ENCODE assay signal across 17 mouse cellular contexts in the genomic region with DNA sequence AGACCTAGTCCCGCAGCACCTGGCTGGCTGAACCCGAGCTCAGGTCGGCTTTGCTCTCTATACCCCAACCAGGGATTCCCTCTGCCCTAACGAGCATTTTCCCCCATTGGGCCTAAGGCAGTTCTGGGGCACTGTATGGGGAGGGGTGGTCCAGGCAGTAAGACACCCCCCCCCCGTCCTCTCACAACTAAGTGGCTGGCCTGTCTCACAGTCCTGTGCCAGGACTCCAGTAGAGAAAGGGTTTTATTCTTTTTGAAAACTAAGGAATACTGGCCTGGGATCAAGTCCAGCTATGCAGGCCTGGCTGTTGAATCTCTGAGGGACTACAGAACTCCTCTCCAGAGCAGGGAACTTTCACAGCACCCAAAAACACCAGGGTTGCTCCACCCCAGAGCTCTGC. TPM values are rescaled to one million over a fixed set of nuclear protein-coding genes. Genes with fewer than 3 reads are reported as not detected.
DNase-seq lines count a peak whose midpoint lies in the region; ATAC-seq and TF ChIP-seq lines count a peak whose summit lies in the region.
"Had no signal": no experiment of that assay in that cellular context is flagged by ENCODE, and none has a peak within 500 bp of the region (broad histone marks: within the 10 kb centered on the region; RNA-seq: fewer than 3 reads in every experiment).

No protein-coding gene starts in this region.

- WGBS in forebrain, embryonic 10.5 days: 74% methylated on average over 5 of the region's 5 CpGs
- 50% methylated on average over 5 of the region's 5 CpGs for WGBS in forebrain, embryonic 14.5 days
- 87% methylated on average over 5 of the region's 5 CpGs for WGBS in hindbrain, embryonic 10.5 days
- WGBS in hindbrain, embryonic 13.5 days: 83% methylated on average over 5 of the region's 5 CpGs
- WGBS in limb, embryonic 14.5 days: 56% methylated on average over 5 of the region's 5 CpGs

- DNase-seq in forebrain, embryonic 10.5 days (ENCODE audit: extremely low spot score, low spot score): no peak
- DNase-seq in forebrain, embryonic 14.5 days (ENCODE audit: low spot score): no peak
- DNase-seq in hindbrain, embryonic 10.5 days (ENCODE audit: low spot score): no peak
- peak; percentile 62 for DNase-seq in brain, embryonic 14.5 days (ENCODE audit: low read depth)
- no peak for DNase-seq in limb, embryonic 14.5 days (ENCODE audit: low spot score)
- no peak for DNase-seq in thymus, postnatal 14 days
- DNase-seq: cerebellum, adult 9-10 months; embryo, embryonic 11 days; gastrocnemius, postnatal 36 days; midbrain, embryonic 14.5 days; retina, postnatal 1 day; thymus, postnatal 36 days had no signal

- H3K4me1 ChIP-seq in forebrain, embryonic 10.5 days: peaks cover 85% of the 10 kb centered on the region
- peaks cover 20% of the 10 kb centered on the region for H3K4me1 ChIP-seq in forebrain, embryonic 14.5 days (ENCODE audit: control insufficient read depth, insufficient read depth, low read length)
- peaks cover 81% of the 10 kb centered on the region for H3K4me1 ChIP-seq in hindbrain, embryonic 10.5 days (replicated peaks)
- H3K4me1 ChIP-seq in hindbrain, embryonic 13.5 days (replicated peaks): peaks cover 55% of the 10 kb centered on the region
- peaks cover 56% of the 10 kb centered on the region for H3K4me1 ChIP-seq in limb, embryonic 14.5 days (ENCODE audit: control insufficient read depth, insufficient read depth, low read length)

- no peak overlapping the region for H3K4me3 ChIP-seq in forebrain, embryonic 10.5 days
- no peak overlapping the region for H3K4me3 ChIP-seq in forebrain, embryonic 14.5 days (ENCODE audit: low read depth, low read length)
- H3K4me3 ChIP-seq in hindbrain, embryonic 10.5 days: no peak overlapping the region
- H3K4me3 ChIP-seq in hindbrain, embryonic 13.5 days: no peak overlapping the region
- H3K4me3 ChIP-seq in limb, embryonic 14.5 days (replicated peaks; ENCODE audit: low read length): no peak overlapping the region
- H3K4me3 ChIP-seq: kidney, embryonic 15.5 days; liver, embryonic 15.5 days had no signal

- H3K4me2 ChIP-seq in forebrain, embryonic 14.5 days (ENCODE audit: low read length): no peak overlapping the region
- no peak overlapping the region for H3K4me2 ChIP-seq in hindbrain, embryonic 13.5 days
- no peak overlapping the region for H3K4me2 ChIP-seq in limb, embryonic 14.5 days (replicated peaks; ENCODE audit: low read depth, low read length, severe bottlenecking)
- H3K4me2 ChIP-seq: kidney, embryonic 15.5 days; liver, embryonic 15.5 days had no signal

- TF ChIP-seq CTCF in brain, embryonic 14.5 days (IDR thresholded peaks at IDR 0.05; ENCODE audit: borderline replicate concordance, extremely low read depth, insufficient read depth, insufficient read length): no peak

- 0 out of 2 replicates have a peak overlapping the region, but pooled peaks have one; percentile 4 for H3K27ac ChIP-seq in forebrain, embryonic 10.5 days
- no peak overlapping the region for H3K27ac ChIP-seq in forebrain, embryonic 14.5 days (ENCODE audit: low read depth, low read length)
- peak overlapping the region; percentile 35; the same call in 1 of the 2 replicates for H3K27ac ChIP-seq in hindbrain, embryonic 10.5 days
- H3K27ac ChIP-seq in hindbrain, embryonic 13.5 days: no peak overlapping the region
- H3K27ac ChIP-seq in limb, embryonic 14.5 days (replicated peaks; ENCODE audit: low read depth, low read length): peak overlapping the region; percentile 5; the same call in 1 of the 2 replicates
- H3K27ac ChIP-seq: kidney, embryonic 15.5 days; liver, embryonic 15.5 days had no signal

- TF ChIP-seq POLR2A in brain, embryonic 14.5 days (IDR thresholded peaks at IDR 0.05; ENCODE audit: borderline replicate concordance, extremely low read depth, insufficient read depth, insufficient read length, poor library complexity, severe bottlenecking): no peak
- TF ChIP-seq POLR2A in limb, embryonic 14.5 days (IDR thresholded peaks at IDR 0.05; ENCODE audit: borderline replicate concordance, extremely low read depth, insufficient read depth, insufficient read length): no peak

- H3K36me3 ChIP-seq in forebrain, embryonic 10.5 days (replicated peaks): peaks cover 91% of the 10 kb centered on the region
- H3K36me3 ChIP-seq in forebrain, embryonic 14.5 days (ENCODE audit: control insufficient read depth, insufficient read depth, low read length): peaks cover 4% of the 10 kb centered on the region; the same call in 1 of the 2 replicates
- peaks cover 59% of the 10 kb centered on the region for H3K36me3 ChIP-seq in hindbrain, embryonic 10.5 days
- no peaks in the 10 kb centered on the region for H3K36me3 ChIP-seq in hindbrain, embryonic 13.5 days
- peaks cover 27% of the 10 kb centered on the region for H3K36me3 ChIP-seq in limb, embryonic 14.5 days (ENCODE audit: control insufficient read depth, insufficient read depth, low read length)
- H3K36me3 ChIP-seq: liver, embryonic 15.5 days had no signal

- H3K27me3 ChIP-seq in forebrain, embryonic 10.5 days (ENCODE audit: poor library complexity, severe bottlenecking): no peaks in the 10 kb centered on the region
- no peaks in the 10 kb centered on the region for H3K27me3 ChIP-seq in forebrain, embryonic 14.5 days (replicated peaks; ENCODE audit: control insufficient read depth, insufficient read depth, low read length)
- H3K27me3 ChIP-seq in hindbrain, embryonic 10.5 days (ENCODE audit: insufficient read depth, poor library complexity, severe bottlenecking): no peaks in the 10 kb centered on the region
- H3K27me3 ChIP-seq in hindbrain, embryonic 13.5 days: no peaks in the 10 kb centered on the region
- no peaks in the 10 kb centered on the region for H3K27me3 ChIP-seq in limb, embryonic 14.5 days (ENCODE audit: control insufficient read depth, insufficient read depth, low read length)
- H3K27me3 ChIP-seq: kidney, embryonic 15.5 days; liver, embryonic 15.5 days; Patski had no signal

- no peak for ATAC-seq in forebrain, embryonic 14.5 days
- ATAC-seq in hindbrain, embryonic 13.5 days (ENCODE audit: low FRiP score): no peak
- ATAC-seq in limb, embryonic 14.5 days (ENCODE audit: low FRiP score, low read depth): no peak
- no peak for ATAC-seq in megakaryocyte progenitor cell, adult 5-6 weeks (replicated peaks; ENCODE audit: poor library complexity)
- ATAC-seq: Patski had no signal

- H3K9me3 ChIP-seq in forebrain, embryonic 10.5 days: no peaks in the 10 kb centered on the region
- H3K9me3 ChIP-seq in forebrain, embryonic 14.5 days (replicated peaks; ENCODE audit: control insufficient read depth, low read length): no peaks in the 10 kb centered on the region
- H3K9me3 ChIP-seq in hindbrain, embryonic 10.5 days: no peaks in the 10 kb centered on the region
- H3K9me3 ChIP-seq in hindbrain, embryonic 13.5 days: no peaks in the 10 kb centered on the region
- no peaks in the 10 kb centered on the region for H3K9me3 ChIP-seq in limb, embryonic 14.5 days (ENCODE audit: control insufficient read depth, low read length)
- H3K9me3 ChIP-seq: kidney, embryonic 15.5 days; liver, embryonic 15.5 days had no signal

- no peak overlapping the region for H3K9ac ChIP-seq in forebrain, embryonic 14.5 days (ENCODE audit: low read length)
- H3K9ac ChIP-seq in hindbrain, embryonic 13.5 days: no peak overlapping the region
- no peak overlapping the region for H3K9ac ChIP-seq in limb, embryonic 14.5 days (ENCODE audit: low read depth, low read length, severe bottlenecking)
- H3K9ac ChIP-seq: kidney, embryonic 15.5 days; liver, embryonic 15.5 days had no signal

RNA-seq across cellular contexts. Expression of a gene that starts 16.7 kb away (rescaled TPM):
- polyA plus RNA-seq in forebrain, embryonic 10.5 days (2016; fragmentation: Nextera tagmentation; extraction: Ambion mirVana): 6.5 TPM in 2 replicates
- 8.0 and 8.8 TPM in 2 replicates for polyA plus RNA-seq in forebrain, embryonic 14.5 days (2014; fragmentation: Nextera tagmentation; extraction: Ambion mirVana)
- polyA plus RNA-seq in hindbrain, embryonic 10.5 days (2016; fragmentation: Nextera tagmentation; extraction: Ambion mirVana): 6.7 and 8.2 TPM in 2 replicates
- 7.2 and 7.7 TPM in 2 replicates for polyA plus RNA-seq in hindbrain, embryonic 13.5 days (2015; fragmentation: Nextera tagmentation; extraction: Ambion mirVana)
- polyA plus RNA-seq in brain, embryonic 14.5 days (2012; rRNA removed): 20.8 and 30.3 TPM in 2 replicates
- polyA plus RNA-seq in limb, embryonic 14.5 days (2012; rRNA removed): 42.8 and 55.2 TPM in 2 replicates
- polyA plus RNA-seq in limb, embryonic 14.5 days (2014; fragmentation: Nextera tagmentation; extraction: Ambion mirVana): 15.4 and 16.4 TPM in 2 replicates
- total RNA-seq in megakaryocyte progenitor cell, adult 5-6 weeks (2015): 0.12 and 0.44 TPM in 2 replicates
- 0.08 TPM in 1 of 2 replicates, not detected in the other for total RNA-seq in megakaryocyte progenitor cell, adult 5-6 weeks (2017)

RNA-seq across cellular contexts. Expression of a gene that starts 52.0 kb away (rescaled TPM):
- 5.0 and 5.7 TPM in 2 replicates for polyA plus RNA-seq in forebrain, embryonic 10.5 days (2016; fragmentation: Nextera tagmentation; extraction: Ambion mirVana)
- 2.6 TPM in 2 replicates for polyA plus RNA-seq in forebrain, embryonic 14.5 days (2014; fragmentation: Nextera tagmentation; extraction: Ambion mirVana)
- 3.6 and 4.8 TPM in 2 replicates for polyA plus RNA-seq in hindbrain, embryonic 10.5 days (2016; fragmentation: Nextera tagmentation; extraction: Ambion mirVana)
- 4.3 and 4.8 TPM in 2 replicates for polyA plus RNA-seq in hindbrain, embryonic 13.5 days (2015; fragmentation: Nextera tagmentation; extraction: Ambion mirVana)
- polyA plus RNA-seq in brain, embryonic 14.5 days (2012; rRNA removed): 6.2 and 7.2 TPM in 2 replicates
- polyA plus RNA-seq in limb, embryonic 14.5 days (2012; rRNA removed): 8.5 and 9.8 TPM in 2 replicates
- 3.0 and 3.2 TPM in 2 replicates for polyA plus RNA-seq in limb, embryonic 14.5 days (2014; fragmentation: Nextera tagmentation; extraction: Ambion mirVana)
- 8.2 and 9.0 TPM in 2 replicates for total RNA-seq in megakaryocyte progenitor cell, adult 5-6 weeks (2015)
- 6.3 and 13.1 TPM in 2 replicates for total RNA-seq in megakaryocyte progenitor cell, adult 5-6 weeks (2017)

RNA-seq across cellular contexts. Expression of a gene that starts 59.2 kb away (rescaled TPM):
- polyA plus RNA-seq in forebrain, embryonic 10.5 days (2016; fragmentation: Nextera tagmentation; extraction: Ambion mirVana): 1.5 and 2.0 TPM in 2 replicates
- polyA plus RNA-seq in forebrain, embryonic 14.5 days (2014; fragmentation: Nextera tagmentation; extraction: Ambion mirVana): 2.3 and 3.2 TPM in 2 replicates
- polyA plus RNA-seq in hindbrain, embryonic 10.5 days (2016; fragmentation: Nextera tagmentation; extraction: Ambion mirVana): 2.3 and 3.3 TPM in 2 replicates
- 2.7 and 3.5 TPM in 2 replicates for polyA plus RNA-seq in hindbrain, embryonic 13.5 days (2015; fragmentation: Nextera tagmentation; extraction: Ambion mirVana)
- 3.2 and 3.6 TPM in 2 replicates for polyA plus RNA-seq in brain, embryonic 14.5 days (2012; rRNA removed)
- polyA plus RNA-seq in limb, embryonic 14.5 days (2012; rRNA removed): 5.3 and 8.5 TPM in 2 replicates
- 5.9 and 6.5 TPM in 2 replicates for polyA plus RNA-seq in limb, embryonic 14.5 days (2014; fragmentation: Nextera tagmentation; extraction: Ambion mirVana)
- total RNA-seq in megakaryocyte progenitor cell, adult 5-6 weeks (2015): 0.42 and 0.49 TPM in 2 replicates
- 0.04 TPM in 1 of 2 replicates, not detected in the other for total RNA-seq in megakaryocyte progenitor cell, adult 5-6 weeks (2017)

Comparison
In these comparisons a context has a peak if more than half of its experiments do, and no peak if none do; other contexts are left out.
1. H3K27ac ChIP-seq: peak in forebrain, embryonic 10.5 days (single experiment), hindbrain, embryonic 10.5 days (single experiment) and limb, embryonic 14.5 days (single experiment); none in forebrain, embryonic 14.5 days (single experiment) and hindbrain, embryonic 13.5 days (single experiment).